Mouse (Mus musculus): ENCODE results near the gene Gm5662. TPM values are rescaled to one million over a fixed set of nuclear protein-coding genes. Genes with fewer than 3 reads are reported as not detected.
"Not testable (repeated sequence)": the region's sequence is repeated elsewhere in the genome, so short reads cannot be mapped to it uniquely, and the experiment has no call there.

Gm5662 gene
- total RNA-seq (2012; rRNA removed): 46.1 and 56.0 TPM in 2 replicates

DNA sequence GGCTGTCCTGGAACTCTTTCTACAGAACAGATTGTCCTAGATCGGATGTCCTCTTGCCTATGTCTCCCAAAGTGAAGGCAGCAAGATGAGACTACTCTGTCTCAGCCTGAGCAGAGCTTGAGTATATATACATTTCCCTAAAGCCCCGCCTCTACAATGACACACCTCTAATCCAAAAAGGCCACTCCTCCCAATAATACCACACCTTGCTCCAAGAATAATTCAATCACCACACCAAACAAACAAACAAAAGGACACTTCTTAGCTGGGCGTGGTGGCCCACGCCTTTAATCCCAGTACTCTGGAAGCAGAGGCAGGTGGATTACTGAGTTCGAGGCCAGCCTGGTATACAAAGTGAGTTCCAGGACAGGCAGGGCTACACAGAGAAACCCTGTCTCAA is at the start of gene Gm5662:
TSS of gene Gm5662 (minus strand) at position 101 of the 400 bp plus-strand sequence.
- H3K27ac ChIP-seq (ENCODE audit: insufficient read depth, low read depth, low read length, poor library complexity, severe bottlenecking); H3K4me1 ChIP-seq (ENCODE audit: control insufficient read depth in 2 of 2, insufficient read depth in 2 of 2, low read length in 2 of 2, poor library complexity in 1 of 2); H3K36me3 ChIP-seq (ENCODE audit: control insufficient read depth, insufficient read depth, low read length, poor library complexity, severe bottlenecking); H3K9me3 ChIP-seq (ENCODE audit: control insufficient read depth, insufficient read depth, low read depth, low read length); DNase-seq (ENCODE audit: low read depth, low spot score); H3K4me3 ChIP-seq (ENCODE audit: insufficient read depth in 1 of 2, low read depth in 1 of 2, low read length in 2 of 2, poor library complexity in 1 of 2, severe bottlenecking in 1 of 2); H3K9ac ChIP-seq (ENCODE audit: insufficient read depth, low read depth, low read length, poor library complexity, severe bottlenecking): not testable (repeated sequence)
- in situ Hi-C loops (cut with MboI; ENCODE audit: low sequenced_read_pairs in 2 of 2, unreplicated experiment in 2 of 2): loop anchor here in 1 of 2 experiments (25.0 kb wide), 1 partner anchor 387 kb away; the partner anchor contains the start of gene Gm2022

DNA sequence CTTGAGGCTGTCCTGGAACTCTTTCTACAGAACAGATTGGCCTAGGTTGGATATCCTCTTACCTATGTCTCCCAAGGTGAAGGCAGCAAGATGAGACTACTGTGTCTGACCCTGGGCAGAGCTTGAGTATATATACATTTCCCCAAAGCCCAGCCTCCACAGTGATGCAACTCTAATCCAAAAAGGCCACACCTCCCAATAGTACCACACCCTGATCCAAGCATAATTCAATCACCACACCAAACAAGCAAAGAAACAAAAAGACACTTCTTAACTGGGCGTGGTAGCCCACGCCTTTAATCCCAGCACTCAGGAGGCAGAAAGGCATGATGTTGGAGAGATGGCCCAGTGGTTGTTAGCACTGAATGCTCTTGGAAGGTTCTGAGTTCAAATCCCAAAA is 49.6 kb upstream of the Gm5662 start, which contains the start of gene Gm5039:
TSS of gene Gm5039 (minus strand) at position 101 of the 400 bp plus-strand sequence.
- in situ Hi-C loops (cut with MboI; ENCODE audit: low sequenced_read_pairs in 2 of 2, unreplicated experiment in 2 of 2); H3K27ac ChIP-seq (ENCODE audit: insufficient read depth, low read depth, low read length, poor library complexity, severe bottlenecking); DNase-seq (ENCODE audit: low read depth, low spot score); H3K9me3 ChIP-seq (ENCODE audit: control insufficient read depth, insufficient read depth, low read depth, low read length); H3K36me3 ChIP-seq (ENCODE audit: control insufficient read depth, insufficient read depth, low read length, poor library complexity, severe bottlenecking); H3K4me1 ChIP-seq (ENCODE audit: control insufficient read depth in 2 of 2, insufficient read depth in 2 of 2, low read length in 2 of 2, poor library complexity in 1 of 2); H3K9ac ChIP-seq (ENCODE audit: insufficient read depth, low read depth, low read length, poor library complexity, severe bottlenecking); H3K4me3 ChIP-seq (ENCODE audit: insufficient read depth in 1 of 2, low read depth in 1 of 2, low read length in 2 of 2, poor library complexity in 1 of 2, severe bottlenecking in 1 of 2): not testable (repeated sequence)

DNA sequence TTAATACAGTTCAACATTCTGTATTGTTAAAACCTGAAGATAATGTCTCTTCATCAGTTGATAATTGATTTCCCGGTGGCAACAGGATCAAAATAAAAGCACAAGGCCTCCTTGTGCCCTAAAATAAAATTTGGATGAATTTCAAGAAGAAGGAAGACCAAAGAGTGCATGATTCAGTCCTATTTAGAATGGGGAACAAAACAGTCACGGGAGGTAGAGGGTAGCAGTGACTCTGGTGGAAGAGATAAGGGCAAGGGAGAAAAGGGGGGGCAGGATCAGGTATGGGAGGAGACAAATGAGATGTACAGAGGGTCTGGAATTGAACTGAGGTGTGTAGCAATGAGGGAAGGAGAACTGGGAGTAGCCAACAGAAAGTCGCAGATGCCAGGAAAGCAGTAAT is 40.3 kb upstream of the Gm5662 start:
- no peaks in the 10 kb centered on the region for H3K36me3 ChIP-seq (ENCODE audit: control insufficient read depth, insufficient read depth, low read length, poor library complexity, severe bottlenecking)
- H3K4me1 ChIP-seq (ENCODE audit: control insufficient read depth in 2 of 2, insufficient read depth in 2 of 2, low read length in 2 of 2, poor library complexity in 1 of 2): no peaks in the 10 kb centered on the region
- no peak overlapping the region for H3K9ac ChIP-seq (ENCODE audit: insufficient read depth, low read depth, low read length, poor library complexity, severe bottlenecking)
- DNase-seq (ENCODE audit: low read depth, low spot score): no peak
- in situ Hi-C loops (cut with MboI; ENCODE audit: low sequenced_read_pairs in 2 of 2, unreplicated experiment in 2 of 2): no loop called here
- TF ChIP-seq ZNF384 (IDR thresholded peaks at IDR 0.05; ENCODE audit: low read depth, low read length): no peak
- TF ChIP-seq HCFC1 (IDR thresholded peaks at IDR 0.05; ENCODE audit: borderline replicate concordance, insufficient read depth, low read length): no peak
- no peak for TF ChIP-seq CHD2 (IDR thresholded peaks at IDR 0.05; ENCODE audit: low read depth, low read length)
- no peak overlapping the region for H3K4me3 ChIP-seq (ENCODE audit: insufficient read depth in 1 of 2, low read depth in 1 of 2, low read length in 2 of 2, poor library complexity in 1 of 2, severe bottlenecking in 1 of 2)
- H3K27ac ChIP-seq (ENCODE audit: insufficient read depth, low read depth, low read length, poor library complexity, severe bottlenecking): no peak overlapping the region
- H3K9me3 ChIP-seq (ENCODE audit: control insufficient read depth, insufficient read depth, low read depth, low read length): no peaks in the 10 kb centered on the region

DNA sequence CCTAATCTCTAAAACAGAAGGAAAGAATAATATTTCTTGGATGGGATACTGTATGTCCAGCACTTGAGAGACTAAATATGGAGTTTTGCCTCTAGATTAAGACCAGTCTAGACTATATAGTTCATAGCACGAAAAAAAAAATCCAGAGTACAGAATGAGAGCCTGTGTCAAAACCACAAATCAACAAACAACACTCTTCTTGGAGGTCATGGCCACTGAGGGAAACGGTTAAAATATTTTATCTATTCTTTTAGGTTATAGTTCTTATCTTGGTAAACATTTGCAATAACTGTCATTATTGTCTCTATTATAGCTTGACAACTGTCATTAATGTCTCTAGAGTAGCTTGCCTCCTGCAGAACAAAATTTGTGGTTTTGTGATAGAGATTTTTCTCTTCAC is 22.9 kb upstream of the Gm5662 start:
- H3K36me3 ChIP-seq (ENCODE audit: control insufficient read depth, insufficient read depth, low read length, poor library complexity, severe bottlenecking); in situ Hi-C loops (cut with MboI; ENCODE audit: low sequenced_read_pairs in 2 of 2, unreplicated experiment in 2 of 2); H3K27ac ChIP-seq (ENCODE audit: insufficient read depth, low read depth, low read length, poor library complexity, severe bottlenecking); H3K9me3 ChIP-seq (ENCODE audit: control insufficient read depth, insufficient read depth, low read depth, low read length); DNase-seq (ENCODE audit: low read depth, low spot score); H3K4me3 ChIP-seq (ENCODE audit: insufficient read depth in 1 of 2, low read depth in 1 of 2, low read length in 2 of 2, poor library complexity in 1 of 2, severe bottlenecking in 1 of 2); H3K4me1 ChIP-seq (ENCODE audit: control insufficient read depth in 2 of 2, insufficient read depth in 2 of 2, low read length in 2 of 2, poor library complexity in 1 of 2); H3K9ac ChIP-seq (ENCODE audit: insufficient read depth, low read depth, low read length, poor library complexity, severe bottlenecking): not testable (repeated sequence)

DNA sequence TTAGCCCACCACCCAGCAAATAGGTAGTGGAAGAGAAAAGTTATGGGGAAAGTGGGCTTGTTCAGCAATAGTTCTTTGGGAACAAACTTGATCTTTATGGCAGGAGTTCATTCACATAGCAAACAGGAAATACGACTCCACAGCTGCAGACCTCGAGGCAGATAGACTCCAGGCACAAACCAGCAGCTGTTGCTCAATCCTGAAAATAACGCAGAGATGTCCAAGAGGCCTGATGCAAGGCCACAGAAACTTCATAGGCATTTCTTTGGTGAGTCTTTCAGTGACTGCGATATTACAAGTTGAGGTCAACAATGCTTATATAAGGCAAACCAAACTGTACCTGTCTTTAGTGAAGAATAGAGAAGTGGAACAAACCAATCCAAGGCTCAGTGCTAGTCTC is 18.8 kb upstream of the Gm5662 start:
- H3K4me3 ChIP-seq (ENCODE audit: insufficient read depth in 1 of 2, low read depth in 1 of 2, low read length in 2 of 2, poor library complexity in 1 of 2, severe bottlenecking in 1 of 2); H3K36me3 ChIP-seq (ENCODE audit: control insufficient read depth, insufficient read depth, low read length, poor library complexity, severe bottlenecking); DNase-seq (ENCODE audit: low read depth, low spot score); H3K4me1 ChIP-seq (ENCODE audit: control insufficient read depth in 2 of 2, insufficient read depth in 2 of 2, low read length in 2 of 2, poor library complexity in 1 of 2); H3K27ac ChIP-seq (ENCODE audit: insufficient read depth, low read depth, low read length, poor library complexity, severe bottlenecking); H3K9me3 ChIP-seq (ENCODE audit: control insufficient read depth, insufficient read depth, low read depth, low read length); in situ Hi-C loops (cut with MboI; ENCODE audit: low sequenced_read_pairs in 2 of 2, unreplicated experiment in 2 of 2); H3K9ac ChIP-seq (ENCODE audit: insufficient read depth, low read depth, low read length, poor library complexity, severe bottlenecking): not testable (repeated sequence)

DNA sequence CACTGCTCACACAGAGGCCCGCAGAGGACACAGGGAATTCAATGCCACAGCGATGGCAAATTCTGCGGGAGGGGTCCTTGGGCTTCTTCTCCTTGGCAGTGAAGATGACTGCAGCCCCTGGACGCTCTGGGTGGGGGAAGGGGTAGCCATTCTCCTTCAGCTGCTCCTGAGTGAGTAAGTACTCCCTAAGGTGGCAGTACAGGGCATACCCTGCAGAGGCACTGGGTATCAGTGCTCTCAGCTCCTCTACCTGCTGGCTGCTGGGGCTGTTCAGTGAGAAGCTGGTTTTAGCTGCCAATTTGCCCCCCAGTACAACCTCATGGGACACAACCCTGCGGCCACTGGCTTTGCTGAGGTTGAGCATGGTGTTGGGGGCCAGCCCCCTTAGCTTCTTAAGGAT is 10.9 kb upstream of the Gm5662 start:
- H3K9ac ChIP-seq (ENCODE audit: insufficient read depth, low read depth, low read length, poor library complexity, severe bottlenecking); H3K36me3 ChIP-seq (ENCODE audit: control insufficient read depth, insufficient read depth, low read length, poor library complexity, severe bottlenecking); H3K4me3 ChIP-seq (ENCODE audit: insufficient read depth in 1 of 2, low read depth in 1 of 2, low read length in 2 of 2, poor library complexity in 1 of 2, severe bottlenecking in 1 of 2); H3K4me1 ChIP-seq (ENCODE audit: control insufficient read depth in 2 of 2, insufficient read depth in 2 of 2, low read length in 2 of 2, poor library complexity in 1 of 2); H3K27ac ChIP-seq (ENCODE audit: insufficient read depth, low read depth, low read length, poor library complexity, severe bottlenecking); H3K9me3 ChIP-seq (ENCODE audit: control insufficient read depth, insufficient read depth, low read depth, low read length); DNase-seq (ENCODE audit: low read depth, low spot score); in situ Hi-C loops (cut with MboI; ENCODE audit: low sequenced_read_pairs in 2 of 2, unreplicated experiment in 2 of 2): not testable (repeated sequence)

Measured in ES-E14 (cell line).